Mouse (Mus musculus): ENCODE measurements around the gene Map4k3. TPM values are rescaled to one million over a fixed set of nuclear protein-coding genes. Genes with fewer than 3 reads are reported as not detected.

Gene Map4k3
- polyA plus RNA-seq, 1 experiment = 41.4 TPM

DNA sequence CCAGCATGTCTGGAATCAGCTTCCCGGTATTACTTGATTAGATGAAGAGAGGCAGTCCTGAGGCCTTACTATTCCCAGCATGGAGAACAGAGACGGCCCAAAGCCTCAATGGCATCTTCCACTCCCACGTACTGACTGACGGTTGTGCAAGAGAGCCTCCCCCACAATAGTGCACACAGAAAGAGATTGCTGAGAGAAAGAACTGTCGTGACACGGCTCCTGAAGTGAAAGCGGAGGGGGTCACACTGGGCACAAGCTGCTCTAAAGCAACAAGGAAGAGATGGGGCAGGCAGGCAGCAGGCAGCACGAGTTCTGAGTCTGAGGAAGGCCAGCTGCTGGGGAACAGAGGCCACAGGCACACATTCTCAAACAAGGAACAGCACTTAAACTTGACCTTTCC lies 90.2 kb downstream of the Map4k3 start:
- DNase-seq (ENCODE audit: extremely low spot score in 1 of 2, low spot score in 1 of 2) = peak in 1 of 2 experiments; percentile 41

DNA sequence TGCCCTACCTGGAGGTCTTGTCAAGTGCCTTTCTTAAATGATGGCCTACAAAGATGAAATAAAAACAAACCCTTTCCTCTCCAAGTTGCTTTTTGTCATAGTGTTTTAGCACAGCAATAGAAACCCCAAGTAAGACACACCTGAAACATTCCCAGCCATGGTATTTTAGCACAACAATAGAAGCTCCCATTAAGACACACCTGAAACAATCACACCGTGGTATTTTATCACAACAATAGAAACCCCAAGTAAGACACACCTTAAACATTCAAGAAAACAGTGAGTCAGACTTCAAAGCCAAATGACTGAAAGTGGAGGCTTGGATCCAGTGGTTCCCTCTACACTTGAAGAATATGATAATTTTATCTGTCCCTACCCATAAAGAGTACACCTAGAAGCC lies 92.5 kb downstream of the Map4k3 start:
- no peak for DNase-seq (ENCODE audit: extremely low spot score in 1 of 2, low spot score in 1 of 2)

DNA sequence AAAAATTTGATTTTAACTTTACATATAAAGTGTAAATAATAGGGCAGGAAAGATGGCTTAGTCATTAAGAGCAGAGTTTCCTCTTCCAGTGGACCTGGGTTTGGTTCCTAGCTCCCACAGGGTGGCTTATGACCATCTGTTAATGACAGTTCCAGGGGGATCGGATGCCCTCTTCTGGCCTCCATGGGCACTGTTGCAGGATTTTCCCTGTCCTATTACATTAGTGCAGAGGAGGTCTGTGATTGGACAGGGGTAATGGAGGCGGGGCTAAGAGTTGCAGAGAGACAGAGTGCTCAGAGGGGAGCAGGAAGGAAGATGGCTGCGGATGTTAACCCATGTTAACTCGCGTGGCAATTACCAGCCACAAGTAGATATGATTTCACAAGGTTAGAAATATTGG lies 95.4 kb downstream of the Map4k3 start:
- no peak for DNase-seq (ENCODE audit: extremely low spot score in 1 of 2, low spot score in 1 of 2)

DNA sequence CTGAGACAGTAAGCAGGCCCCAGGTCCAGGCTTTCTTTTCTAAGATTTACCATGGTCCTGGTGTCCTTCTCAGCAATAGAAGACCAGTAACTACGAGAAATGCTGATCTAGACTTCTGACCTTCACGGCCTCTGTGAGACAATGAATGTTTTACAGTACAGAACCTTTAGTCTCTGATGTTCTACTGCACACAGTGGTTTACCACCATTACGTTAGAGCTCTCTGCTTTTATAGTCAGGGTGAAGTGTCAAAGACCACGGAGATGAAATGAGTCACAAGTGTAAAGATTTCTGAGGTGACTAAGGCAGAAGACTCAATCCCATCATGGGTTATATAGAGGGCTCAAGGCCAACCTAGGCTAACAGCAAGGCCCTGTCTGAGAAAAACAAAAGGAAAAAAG lies 95.9 kb downstream of the Map4k3 start:
- DNase-seq (ENCODE audit: extremely low spot score in 1 of 2, low spot score in 1 of 2) = no peak

DNA sequence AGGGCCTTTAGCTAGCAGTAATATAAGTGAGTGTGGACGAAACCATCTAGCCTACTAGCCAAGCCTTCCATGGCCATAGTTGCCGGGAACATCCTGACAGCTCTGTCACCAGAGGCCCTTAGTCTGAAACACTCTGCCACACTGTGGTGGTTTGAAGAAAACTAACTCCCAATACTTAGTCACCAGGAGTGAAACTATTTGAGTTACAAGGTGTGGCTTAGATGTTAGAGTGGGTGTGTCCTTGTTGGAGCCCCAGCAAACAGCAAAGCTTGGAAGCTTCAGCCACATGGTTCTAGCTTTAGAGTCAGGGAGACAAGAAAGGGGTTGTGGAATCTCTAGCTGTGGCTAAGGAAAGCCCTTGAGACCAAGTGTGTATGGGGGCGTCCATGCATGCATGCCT lies 97.3 kb downstream of the Map4k3 start:
- DNase-seq (ENCODE audit: extremely low spot score in 1 of 2, low spot score in 1 of 2) = no peak

DNA sequence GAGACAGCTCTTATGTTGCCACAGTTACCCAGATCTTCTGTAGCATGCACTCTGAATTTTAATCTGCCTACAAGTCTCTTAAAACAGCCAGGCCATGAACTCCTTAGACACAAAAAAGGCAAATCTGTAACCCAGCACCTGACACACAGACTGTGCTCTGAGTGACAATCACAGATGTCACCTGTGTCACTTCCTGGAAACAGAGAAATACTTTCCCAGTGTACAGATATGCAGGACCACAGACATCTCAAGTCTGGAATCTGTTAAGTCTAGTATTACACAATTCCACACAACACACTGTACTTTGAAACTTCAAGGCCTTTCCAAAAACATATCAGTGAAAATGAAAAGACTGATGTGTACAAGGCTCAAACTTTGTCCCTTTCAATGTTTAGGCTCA lies 103.3 kb downstream of the Map4k3 start:
- DNase-seq (ENCODE audit: extremely low spot score in 1 of 2, low spot score in 1 of 2) = no peak

DNA sequence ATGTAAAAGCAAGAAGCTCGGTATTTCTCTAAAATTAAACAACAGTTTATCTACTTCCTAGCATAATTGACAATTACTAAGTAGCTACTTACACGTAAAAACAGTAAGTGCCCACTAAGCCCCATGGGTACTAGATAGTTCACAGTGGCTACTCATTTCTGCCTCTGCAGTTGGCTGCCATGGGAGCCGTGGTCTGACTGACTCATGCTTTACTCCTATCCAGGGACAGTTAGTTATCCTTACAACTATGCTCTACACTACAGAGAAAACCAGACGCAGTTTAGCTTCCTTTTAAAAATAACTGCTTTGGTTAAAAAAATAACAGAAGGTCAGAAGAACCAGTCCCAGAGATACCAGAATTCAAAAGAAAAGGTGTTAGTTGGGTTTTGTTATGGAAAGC lies 106.6 kb downstream of the Map4k3 start:
- DNase-seq (ENCODE audit: extremely low spot score in 1 of 2, low spot score in 1 of 2) = no peak

DNA sequence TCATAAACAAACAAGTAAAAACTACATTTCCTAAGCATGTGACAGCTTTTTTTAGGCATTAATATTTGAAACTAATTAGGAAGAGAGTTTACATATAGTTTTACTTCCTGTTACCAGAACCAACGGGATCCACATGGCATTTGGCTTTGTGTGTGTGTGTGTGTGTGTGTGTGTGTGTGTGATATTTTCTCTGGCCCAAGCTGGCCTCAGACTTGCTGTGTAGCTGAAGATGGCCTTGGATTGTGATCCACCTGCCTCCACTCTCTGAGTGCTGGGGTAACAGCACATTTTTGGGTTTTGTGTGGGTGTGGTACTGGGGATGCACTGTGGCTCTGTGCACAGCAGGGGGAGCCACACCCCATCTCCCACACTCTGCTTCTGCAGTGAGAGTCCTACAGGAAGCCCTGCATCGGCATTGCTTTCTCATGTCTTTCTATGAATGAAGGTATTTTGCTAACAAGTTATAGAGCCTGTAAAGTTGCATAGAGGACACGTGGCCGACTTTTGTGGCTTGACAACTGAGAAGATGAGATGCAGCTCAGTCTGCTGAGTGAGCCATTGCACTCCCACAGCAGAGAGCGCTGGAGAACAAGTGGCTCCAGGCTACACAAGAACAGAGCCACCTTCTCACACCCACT lies 107.4 kb downstream of the Map4k3 start:
- DNase-seq (ENCODE audit: extremely low spot score in 1 of 2, low spot score in 1 of 2) = peak; percentile 47 to 87

DNA sequence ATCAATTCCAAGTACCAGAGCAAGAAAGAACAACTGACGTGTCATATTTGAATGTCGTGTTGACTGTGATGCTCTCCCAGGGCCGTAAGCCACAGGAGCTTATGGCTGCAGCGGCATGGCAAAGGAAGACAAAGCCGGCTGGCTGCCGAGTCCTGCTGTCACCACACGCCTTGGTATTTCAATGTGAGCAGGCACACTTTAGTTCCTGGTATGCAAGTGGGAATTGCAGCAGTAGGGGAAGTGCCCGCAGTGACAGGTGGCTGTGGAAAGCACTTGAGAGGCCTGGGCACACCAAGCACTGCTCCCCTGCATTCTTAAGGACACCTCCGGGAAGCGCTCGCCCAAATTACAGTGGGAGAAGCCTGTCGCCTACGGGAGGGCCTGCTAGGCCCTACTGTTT lies 108.7 kb downstream of the Map4k3 start:
- no peak for DNase-seq (ENCODE audit: extremely low spot score in 1 of 2, low spot score in 1 of 2)

DNA sequence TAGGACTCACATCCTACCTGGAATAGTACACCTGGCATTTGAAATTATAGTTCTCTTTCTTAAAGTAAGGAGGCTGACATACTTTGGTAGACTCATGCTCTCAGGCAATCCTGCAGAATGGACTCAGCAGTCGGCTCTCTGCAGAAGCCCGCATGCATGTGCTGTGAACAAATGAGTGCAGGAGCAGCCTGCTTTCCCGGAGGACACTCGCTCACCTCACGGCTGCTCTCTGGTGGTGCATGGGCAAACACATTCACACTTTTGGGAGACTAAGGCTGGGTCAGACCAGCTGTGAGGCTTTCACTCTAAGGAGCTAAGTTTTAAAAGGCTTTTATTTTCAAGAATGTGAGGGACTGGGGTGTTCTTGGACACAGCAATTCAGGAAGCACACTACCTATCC lies 109.4 kb downstream of the Map4k3 start:
- DNase-seq (ENCODE audit: extremely low spot score in 1 of 2, low spot score in 1 of 2) = no peak

DNA sequence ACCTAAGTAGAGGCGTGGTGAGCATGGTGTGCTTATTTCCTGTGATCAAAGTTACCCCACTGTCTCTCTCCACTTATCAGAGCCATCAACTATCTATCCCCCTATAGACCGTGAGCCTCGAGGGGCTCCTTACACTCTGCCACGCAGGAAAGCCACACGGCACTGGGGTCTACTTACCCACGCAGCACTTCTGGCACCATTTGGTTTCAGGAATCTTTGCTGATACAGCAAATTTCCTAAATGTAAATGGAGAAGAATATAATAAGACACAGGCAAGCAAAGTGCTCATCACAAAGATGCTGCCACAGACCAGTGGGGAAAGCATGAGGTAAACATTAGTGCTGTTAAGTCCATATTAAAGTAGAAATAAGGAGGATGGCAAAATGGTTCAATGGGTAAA lies 124.5 kb downstream of the Map4k3 start:
- DNase-seq (ENCODE audit: extremely low spot score in 1 of 2, low spot score in 1 of 2) = no peak

DNA sequence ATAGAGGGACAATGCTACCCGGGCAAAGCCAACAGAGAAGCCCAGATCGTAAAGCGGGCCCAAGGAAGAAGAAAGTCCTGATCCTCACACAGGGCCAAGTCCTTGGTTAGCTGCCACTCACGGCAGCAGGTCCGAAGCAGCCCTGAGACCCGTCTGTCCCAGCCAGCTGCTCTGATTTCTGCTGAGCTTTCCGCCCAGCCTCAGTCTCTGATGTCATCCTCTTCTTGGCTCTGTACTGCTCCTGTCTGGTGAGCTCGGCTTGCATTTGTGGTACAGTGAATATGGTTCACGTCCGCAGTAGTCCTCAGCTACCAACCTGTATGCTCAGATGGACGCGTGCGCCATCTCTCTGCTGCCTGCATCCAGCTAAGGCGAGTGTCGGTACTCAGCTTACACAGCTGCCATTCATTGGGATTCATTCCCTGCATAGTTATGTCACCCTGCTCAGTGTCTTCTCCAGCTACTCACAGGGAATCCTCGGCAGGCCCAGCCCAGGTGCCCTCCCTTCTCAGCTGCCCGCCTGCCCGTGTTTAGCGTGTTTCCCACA lies 125.1 kb downstream of the Map4k3 start:
- DNase-seq (ENCODE audit: extremely low spot score in 1 of 2, low spot score in 1 of 2) = no peak

DNA sequence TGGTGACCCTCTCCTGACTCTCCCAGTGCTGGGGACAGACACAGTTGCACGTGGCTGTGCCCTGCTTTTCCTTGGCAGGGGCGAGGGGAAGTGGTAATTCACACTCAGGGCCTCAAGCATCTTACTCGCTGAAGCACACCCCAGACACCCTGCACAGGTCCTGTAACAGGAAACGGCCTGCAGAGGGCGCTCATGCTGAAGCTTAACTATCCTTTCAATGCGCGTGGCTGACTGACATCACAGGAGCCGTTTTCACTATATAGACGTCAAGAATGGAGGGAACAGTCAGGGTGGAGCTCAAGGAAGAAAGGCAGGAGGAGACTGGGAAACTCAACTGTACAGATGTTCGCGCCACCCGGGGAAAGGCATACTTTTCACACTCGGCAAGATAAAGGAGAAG lies 126.9 kb downstream of the Map4k3 start:
- peak; percentile 37 to 73 for DNase-seq (ENCODE audit: extremely low spot score in 1 of 2, low spot score in 1 of 2)

DNA sequence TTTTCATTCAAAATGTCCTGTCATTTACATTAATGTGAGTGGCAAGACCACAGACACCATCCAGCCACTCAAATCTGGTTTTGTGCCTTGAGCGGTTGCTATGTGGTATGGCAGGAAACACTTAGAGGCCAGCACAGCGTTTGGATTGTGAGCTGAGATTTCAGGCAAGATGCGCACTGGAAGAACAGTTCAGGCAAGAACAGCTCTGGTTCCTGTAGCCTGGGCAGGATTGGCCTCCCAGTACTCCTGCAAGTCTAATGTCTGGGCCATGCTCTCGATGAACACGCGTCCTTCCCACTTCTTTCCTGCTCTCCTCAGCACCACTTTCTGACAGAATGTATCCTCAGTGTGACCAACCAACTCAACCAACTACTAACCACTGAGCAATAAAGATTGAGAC lies 145.2 kb downstream of the Map4k3 start:
- DNase-seq (ENCODE audit: extremely low spot score in 1 of 2, low spot score in 1 of 2) = no peak

DNA sequence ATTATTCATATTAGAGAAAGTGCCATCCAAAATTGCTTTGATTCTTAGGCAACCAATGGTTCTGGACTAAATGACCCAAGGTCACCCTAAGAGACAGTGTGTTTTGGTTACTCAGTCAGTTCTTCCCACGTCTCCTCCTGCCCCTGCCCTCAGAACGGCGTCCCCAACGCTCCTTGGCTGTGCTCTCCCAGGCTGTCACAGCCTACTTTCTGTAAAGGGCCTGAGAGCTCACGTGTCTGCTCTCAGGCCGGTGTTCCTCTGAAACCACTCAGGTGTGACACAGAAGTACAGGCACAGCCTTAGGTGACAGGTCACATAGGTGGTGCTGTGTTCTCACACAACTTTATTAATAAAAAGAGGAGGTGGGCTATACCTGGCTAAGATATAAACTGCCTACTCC lies 148.4 kb downstream of the Map4k3 start:
- no peak for DNase-seq (ENCODE audit: extremely low spot score in 1 of 2, low spot score in 1 of 2)

DNA sequence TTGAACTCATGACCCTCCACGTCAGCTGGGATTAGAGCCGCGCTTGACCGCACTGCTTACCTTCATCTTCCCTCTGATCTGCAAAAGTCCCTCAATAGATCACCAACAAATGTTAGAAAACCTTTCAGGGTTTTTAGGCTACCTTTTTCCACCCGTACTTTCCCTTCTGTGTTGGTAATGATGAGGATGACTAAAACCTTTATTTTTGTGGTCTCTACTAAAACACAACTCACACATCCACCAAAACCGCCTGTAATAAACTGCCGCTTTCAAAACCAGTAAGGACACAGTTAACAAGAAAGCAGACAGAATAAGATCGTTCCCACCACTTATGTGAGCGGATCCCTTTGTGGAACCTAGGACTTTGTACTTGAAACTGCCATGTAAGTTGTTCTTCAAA lies 149.2 kb downstream of the Map4k3 start:
- no peak for DNase-seq (ENCODE audit: extremely low spot score in 1 of 2, low spot score in 1 of 2)

DNA sequence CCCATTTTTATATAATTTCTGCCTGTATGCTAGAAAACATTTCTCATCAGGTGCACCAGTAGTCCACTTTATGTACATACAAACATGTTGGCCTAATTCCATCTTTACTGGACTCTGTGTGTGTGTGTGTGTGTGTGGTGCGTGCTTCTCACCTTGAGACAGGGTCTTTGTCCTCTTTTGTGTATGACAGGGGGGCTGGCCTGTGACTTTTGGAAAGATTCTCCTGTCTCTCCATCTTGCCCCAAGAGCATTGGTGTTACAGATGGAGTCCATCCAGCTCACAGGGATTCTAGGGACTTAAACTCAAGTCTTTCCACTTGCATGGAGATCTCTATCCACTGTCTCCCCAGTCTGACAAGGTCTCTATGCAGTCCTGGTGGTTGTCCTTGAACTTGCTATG lies 150.2 kb downstream of the Map4k3 start:
- no peak for DNase-seq (ENCODE audit: extremely low spot score in 1 of 2, low spot score in 1 of 2)

DNA sequence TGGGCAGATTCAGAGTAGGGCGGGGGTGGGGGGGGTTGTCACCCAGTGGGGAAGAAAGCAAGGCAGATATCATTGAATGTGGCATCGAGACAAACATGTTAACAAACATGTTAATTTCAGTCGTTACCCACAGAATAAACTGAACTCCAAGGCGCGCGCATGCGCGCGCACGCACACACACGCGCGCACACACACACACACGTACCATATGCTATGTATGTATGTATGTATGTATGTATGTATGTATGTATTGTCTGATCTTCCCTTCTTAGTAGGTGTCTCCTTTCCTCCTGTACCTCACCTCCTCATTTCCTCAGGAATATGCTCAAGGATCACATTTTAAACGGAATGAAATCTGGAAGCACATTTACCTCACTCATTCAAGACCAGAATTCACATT lies 150.6 kb downstream of the Map4k3 start, which contains the start of gene Cdkl4:
Gene Cdkl4 (minus strand): TSS at position 175 of the 400 bp plus-strand sequence.
- no peak for DNase-seq (ENCODE audit: extremely low spot score in 1 of 2, low spot score in 1 of 2)

DNA sequence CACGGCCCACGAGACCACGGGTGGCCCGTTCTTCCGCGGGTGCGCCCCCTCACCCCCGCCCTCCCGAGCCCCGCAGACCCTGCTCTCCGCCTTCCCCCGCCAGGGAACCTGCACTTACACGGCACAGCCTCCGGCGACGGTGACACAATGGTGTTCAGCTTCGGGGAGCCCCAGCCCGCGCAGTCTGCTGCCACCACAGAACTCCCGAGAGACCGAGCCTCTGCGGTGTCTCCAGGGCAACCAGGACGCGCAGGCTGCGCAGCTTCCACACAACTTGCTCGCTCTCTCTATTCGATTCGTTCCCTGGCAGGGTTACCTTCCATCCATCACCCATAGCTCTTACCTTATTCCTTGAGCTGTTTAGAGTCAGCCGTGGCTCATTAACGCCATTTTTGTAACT lies 151.1 kb downstream of the Map4k3 start:
- DNase-seq (ENCODE audit: extremely low spot score in 1 of 2, low spot score in 1 of 2) = peak; percentile 59 to 77

DNA sequence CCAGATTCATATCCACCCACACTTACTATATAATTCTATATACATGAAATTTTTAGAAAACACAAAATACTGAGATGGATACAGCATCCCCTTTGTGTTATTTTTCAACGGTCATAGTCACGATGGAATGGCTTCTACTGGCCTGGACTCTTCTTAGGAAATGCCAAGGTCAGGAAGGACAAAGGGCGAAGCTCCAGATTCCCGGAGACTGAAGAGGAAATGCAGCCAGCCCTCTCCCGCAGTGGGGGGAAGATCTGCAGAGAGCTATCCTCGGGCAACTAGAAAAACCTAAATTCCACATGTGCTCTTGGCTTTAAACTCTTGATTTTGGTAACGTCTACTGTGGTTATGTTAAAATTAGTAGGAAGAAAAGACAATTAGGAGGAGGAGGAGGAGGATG lies 153.3 kb downstream of the Map4k3 start:
- no peak for DNase-seq (ENCODE audit: extremely low spot score in 1 of 2, low spot score in 1 of 2)

DNA sequence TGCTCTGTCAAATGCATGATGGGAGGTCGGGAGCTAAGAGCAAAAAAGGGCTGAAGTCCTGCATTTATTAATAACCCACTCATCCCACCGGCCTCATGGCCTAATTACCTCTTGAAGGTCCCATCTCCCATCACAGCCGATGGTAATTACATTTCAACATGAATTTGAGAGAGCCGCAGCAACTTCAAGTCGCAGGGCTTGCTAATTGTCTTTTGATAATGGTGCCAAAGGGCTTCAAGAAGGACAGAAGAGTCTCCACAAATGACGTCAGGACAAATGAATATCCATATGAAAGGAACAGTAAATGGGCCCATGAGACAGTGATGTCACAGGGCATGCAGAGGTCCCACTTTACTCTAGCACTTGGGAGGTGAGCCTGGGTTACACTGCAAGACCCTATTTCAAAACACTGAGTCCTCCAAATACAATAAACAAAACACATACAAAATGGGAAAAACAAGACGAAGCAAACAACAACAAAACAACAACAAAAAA lies 153.8 kb downstream of the Map4k3 start:
- no peak for DNase-seq (ENCODE audit: extremely low spot score in 1 of 2, low spot score in 1 of 2)

DNA sequence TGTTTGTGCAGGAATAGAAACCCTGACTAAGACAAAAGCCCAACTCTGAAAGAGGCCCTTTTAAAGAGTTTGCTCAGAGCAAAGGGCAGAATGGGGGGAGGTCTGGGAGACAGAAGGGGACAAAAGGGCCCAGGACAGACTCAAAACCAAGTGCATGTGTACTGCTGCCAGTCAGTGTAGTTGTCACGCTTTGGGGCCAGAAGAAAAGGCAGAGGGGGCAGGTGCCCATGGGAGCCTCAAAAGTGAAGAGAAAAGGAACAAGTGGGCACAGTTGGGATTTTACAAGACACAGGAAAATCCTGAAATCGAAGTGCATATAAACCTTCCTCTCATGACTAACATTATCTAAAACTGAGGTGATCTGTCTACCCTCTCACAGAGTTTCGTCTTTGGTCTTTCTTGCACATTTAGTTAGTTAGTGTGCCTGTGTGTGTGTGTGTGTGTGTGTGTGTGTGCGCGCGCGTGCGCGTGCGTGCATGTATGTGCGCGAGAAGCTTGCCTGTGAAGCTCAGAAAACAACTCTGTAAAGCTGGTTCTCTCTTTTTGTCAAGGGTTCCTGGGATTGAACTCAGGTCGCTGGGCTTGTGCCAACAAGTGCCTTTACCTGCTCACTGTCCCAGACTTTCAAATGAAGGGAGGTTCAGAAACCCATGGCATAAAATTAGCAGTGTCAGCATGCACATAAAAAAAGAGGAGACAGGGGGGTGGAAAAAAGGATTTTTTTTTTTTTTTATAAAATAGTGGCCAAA lies 155.9 kb downstream of the Map4k3 start:
- DNase-seq (ENCODE audit: extremely low spot score in 1 of 2, low spot score in 1 of 2) = no peak

All from frontal cortex, adult 2 months (tissue).